Mouse (Mus musculus) midbrain, embryonic 11.5 days (tissue): ENCODE measurements at regions not wholly inside any gene's neighbourhood (a gene's known extent, or its start where the extent isn't known, plus 50 kb on each side); places are given as distances from the start of the nearest gene placed in this dataset.

ENCODE experiments used
- ATAC-seq: fragments of 200-750 bp; cut with Nextera tagmentation; 2 replicates; pipeline ENCODE4 v1.8.0; 2017; ENCODE audit warnings: moderate TSS enrichment, moderate library complexity; ENCODE audit not compliant: low FRiP score
- DNase-seq: peaks from one replicate; pipeline ENCODE4 v3.0.0; 2015; ENCODE audit warnings: low spot score; ENCODE audit errors: missing footprints
- H3K27ac ChIP-seq: fragments of 300-500 bp; sonication (generic); 2 replicates; pipeline ENCODE4 v1.5.1; 2014; ENCODE audit warnings: low read depth, low read length
- H3K27me3 ChIP-seq: fragments of 300-500 bp; sonication (generic); 2 replicates; pipeline ENCODE4 v1.6.1; 2014; ENCODE audit warnings: mild to moderate bottlenecking, low read length, moderate library complexity, mixed read lengths; ENCODE audit not compliant: control insufficient read depth, insufficient read depth
- H3K36me3 ChIP-seq: fragments of 300-500 bp; sonication (generic); 2 replicates; pipeline ENCODE4 v1.6.1; 2014; ENCODE audit warnings: mild to moderate bottlenecking, low read length, moderate library complexity, mixed read lengths; ENCODE audit not compliant: control insufficient read depth, insufficient read depth
- H3K4me1 ChIP-seq: fragments of 300-500 bp; sonication (generic); 2 replicates; pipeline ENCODE4 v1.6.1; 2014; ENCODE audit warnings: low read length; ENCODE audit not compliant: control insufficient read depth, insufficient read depth
- H3K4me2 ChIP-seq: fragments of 300-500 bp; sonication (generic); 2 replicates; pipeline ENCODE4 v1.6.1; 2014; ENCODE audit warnings: mild to moderate bottlenecking, moderate library complexity
- H3K4me3 ChIP-seq: fragments of 300-500 bp; sonication (generic); 2 replicates; pipeline ENCODE4 v1.5.1; 2014; ENCODE audit warnings: low read depth, low read length
- H3K9ac ChIP-seq: fragments of 300-500 bp; sonication (generic); 2 replicates; pipeline ENCODE4 v1.6.1; 2014; ENCODE audit warnings: low read length
- H3K9me3 ChIP-seq: fragments of 300-500 bp; sonication (generic); 2 replicates; pipeline ENCODE4 v1.6.1; 2016; ENCODE audit warnings: low read length; ENCODE audit not compliant: control insufficient read depth
- WGBS: fragments of 180-500 bp; shearing (Covaris S2); extraction: QIAGEN DNeasy Blood & Tissue Kit; methylation state at CpG from one replicate; pipeline ENCODE4 v1.1.7; 2014; 5-methylcytosine and 5-hydroxymethylcytosine counted together

DNA sequence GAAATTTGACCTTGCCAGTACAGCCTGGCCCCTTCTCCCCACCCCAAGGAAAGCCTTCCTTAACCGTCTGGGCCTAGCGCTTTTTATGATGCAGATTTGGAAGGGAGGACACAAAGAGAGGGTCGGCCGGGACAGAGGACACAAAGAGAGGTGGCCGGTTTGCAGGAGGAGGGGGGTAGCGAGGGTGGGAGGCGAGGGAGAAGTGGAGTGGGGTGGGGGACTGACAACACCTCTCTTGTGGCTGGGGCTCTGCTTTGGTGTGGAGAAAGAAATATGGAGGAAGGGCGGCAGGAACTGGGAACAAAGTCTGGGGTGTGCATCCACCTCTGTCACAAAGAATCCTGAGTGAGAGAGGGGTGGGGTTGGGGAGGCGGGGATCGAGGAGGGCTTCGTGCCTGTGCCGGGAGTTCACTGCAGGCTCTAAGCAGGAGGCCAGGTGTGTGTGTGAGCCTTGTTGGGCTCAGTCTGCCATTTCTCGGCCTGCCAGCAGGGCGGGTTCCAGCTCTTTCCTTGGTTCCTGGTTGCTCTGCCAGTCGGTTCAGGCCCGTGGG lies 330.4 kb upstream of the Dio3 start:
- H3K9me3 ChIP-seq: 0 out of 2 replicates have a peak, but pooled peaks cover 4% of the 10 kb centered on the region
- peak overlapping the region; percentile 59 for H3K9ac ChIP-seq
- H3K4me2 ChIP-seq: peak overlapping the region; percentile 13; the same call in 1 of the 2 replicates
- H3K27me3 ChIP-seq: no peaks in the 10 kb centered on the region
- peak overlapping the region; percentile 95 for H3K27ac ChIP-seq
- peak; percentile 95 for DNase-seq
- peak; percentile 92 for ATAC-seq
- peaks cover 52% of the 10 kb centered on the region for H3K4me1 ChIP-seq
- 4% methylated on average over 16 of the region's 16 CpGs for WGBS
- no peaks in the 10 kb centered on the region for H3K36me3 ChIP-seq
- no peak overlapping the region for H3K4me3 ChIP-seq

DNA sequence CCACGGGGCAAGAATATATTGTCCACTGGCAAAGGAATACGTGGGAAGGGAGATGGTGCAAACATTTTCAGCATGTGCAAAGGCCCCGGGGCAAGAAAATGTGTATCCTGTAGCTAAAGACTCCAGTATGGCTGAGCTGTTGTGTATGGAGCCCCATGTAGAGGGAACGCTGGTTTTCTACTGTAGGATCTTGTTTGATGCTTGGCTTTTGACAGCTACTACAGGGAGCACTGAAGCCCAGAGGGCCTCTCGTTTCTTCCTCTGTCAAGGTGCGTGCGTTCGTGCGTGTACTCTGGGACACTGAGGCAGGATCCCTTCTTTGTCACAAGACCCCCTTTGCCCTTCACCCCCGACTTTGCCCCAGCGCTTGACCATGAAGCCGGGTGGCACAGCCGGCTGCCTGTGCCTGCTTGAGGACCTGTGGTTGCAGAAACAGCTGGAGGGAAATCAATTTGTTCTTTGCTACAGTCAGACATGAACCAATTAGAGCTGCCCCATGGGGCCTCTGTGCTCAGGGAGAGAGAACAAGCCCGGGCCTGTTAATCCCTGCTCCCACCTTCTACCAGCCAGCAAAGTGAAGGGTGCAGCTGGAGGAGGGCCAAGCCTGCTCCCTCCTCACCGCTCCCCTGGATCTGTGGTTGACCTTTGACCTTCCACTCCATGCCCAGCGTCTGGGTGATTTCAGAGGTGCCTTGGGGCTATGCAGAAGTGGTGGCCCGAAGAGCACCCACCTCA lies 329.5 kb upstream of the Dio3 start:
- Histone ChIP-seq H3K9ac (peak overlapping the region; percentile 59; the same call in 1 of the 2 replicates), H3K4me1 (peaks cover 52% of the 10 kb centered on the region), H3K9me3 (no peaks in the 10 kb centered on the region), H3K36me3 (no peaks in the 10 kb centered on the region), H3K27ac (peak overlapping the region; percentile 95), H3K4me3 (no peak overlapping the region), H3K4me2 (no peak overlapping the region; the same call in 1 of the 2 replicates), H3K27me3 (no peaks in the 10 kb centered on the region)
- 50% methylated on average over 17 of the region's 17 CpGs for WGBS
- ATAC-seq (no peak), DNase-seq (peak; percentile 92)

- no peak for ATAC-seq
- DNase-seq: peak; percentile 87
- Histone ChIP-seq H3K36me3 (no peaks in the 10 kb centered on the region), H3K4me1 (peaks cover 50% of the 10 kb centered on the region), H3K27ac (no peak overlapping the region), H3K4me2 (no peak overlapping the region), H3K27me3 (no peaks in the 10 kb centered on the region), H3K9ac (no peak overlapping the region), H3K4me3 (no peak overlapping the region), H3K9me3 (no peaks in the 10 kb centered on the region)
- WGBS: 39% methylated on average over 6 of the region's 6 CpGs
Observed at GRCm38 (mm10) chr12:109950632-109951031, 328.2 kb upstream of the Dio3 start.

DNA sequence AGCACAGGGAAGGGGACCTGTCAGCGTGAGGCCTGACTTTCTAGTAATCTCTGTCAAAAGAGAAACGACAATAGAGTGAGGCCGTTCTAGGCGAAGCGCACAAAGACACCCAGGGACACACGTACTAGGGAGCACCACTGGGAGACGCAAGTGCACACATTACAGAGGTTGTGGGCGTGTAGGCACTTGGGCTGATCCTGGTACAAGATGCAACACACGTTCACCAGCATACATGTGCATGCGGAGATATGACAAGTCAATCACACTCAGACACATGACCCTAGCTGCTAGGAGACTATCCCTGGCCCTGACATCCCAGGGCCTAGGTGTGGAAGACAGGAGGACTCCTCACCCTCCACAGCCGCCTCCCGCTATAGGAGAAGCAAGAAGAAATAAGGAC lies 327.4 kb upstream of the Dio3 start:
- DNase-seq (peak; percentile 89), ATAC-seq (no peak)
- no peaks in the 10 kb centered on the region for H3K36me3 ChIP-seq
- H3K4me2 ChIP-seq: no peak overlapping the region
- no peaks in the 10 kb centered on the region for H3K9me3 ChIP-seq
- no peak overlapping the region for H3K4me3 ChIP-seq
- no peak overlapping the region for H3K27ac ChIP-seq
- H3K9ac ChIP-seq: no peak overlapping the region; the same call in 1 of the 2 replicates
- 79% methylated on average over 12 of the region's 12 CpGs for WGBS
- no peaks in the 10 kb centered on the region for H3K27me3 ChIP-seq
- H3K4me1 ChIP-seq: peaks cover 46% of the 10 kb centered on the region

- Histone ChIP-seq H3K4me3 (no peak overlapping the region), H3K4me2 (no peak overlapping the region), H3K9me3 (no peaks in the 10 kb centered on the region), H3K4me1 (peaks cover 41% of the 10 kb centered on the region), H3K27me3 (no peaks in the 10 kb centered on the region), H3K27ac (no peak overlapping the region), H3K36me3 (no peaks in the 10 kb centered on the region), H3K9ac (no peak overlapping the region)
- DNase-seq (no peak), ATAC-seq (no peak)
- 91% methylated on average over 10 of the region's 10 CpGs for WGBS
Observed at GRCm38 (mm10) chr12:109951884-109952456, 326.9 kb upstream of the Dio3 start.

DNA sequence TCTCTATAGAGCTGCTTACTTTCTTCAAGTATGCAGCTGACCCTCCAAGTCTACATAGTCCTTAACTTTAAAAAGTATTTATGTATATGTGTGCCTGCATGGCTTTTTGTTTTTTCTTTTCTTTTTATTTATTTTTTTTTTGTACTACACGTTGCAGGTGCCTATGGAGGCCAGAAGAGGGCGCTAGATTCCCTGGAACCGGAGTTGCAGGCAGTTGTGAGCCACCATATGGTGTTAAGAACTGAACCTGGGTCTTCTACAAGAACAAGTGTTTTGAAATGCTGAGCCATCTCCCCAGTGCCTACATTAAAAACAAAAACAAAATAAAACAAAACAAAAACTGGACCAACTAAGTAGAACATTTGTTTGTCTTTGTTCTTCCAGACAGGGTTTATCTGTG lies 325.9 kb upstream of the Dio3 start:
- H3K9ac ChIP-seq: no peak overlapping the region
- DNase-seq (no peak), ATAC-seq (no peak)
- no peak overlapping the region for H3K4me2 ChIP-seq
- H3K27me3 ChIP-seq: no peaks in the 10 kb centered on the region
- peaks cover 31% of the 10 kb centered on the region for H3K4me1 ChIP-seq
- no peaks in the 10 kb centered on the region for H3K36me3 ChIP-seq
- no peak overlapping the region for H3K27ac ChIP-seq
- WGBS: 59% methylated on average over 3 of the region's 3 CpGs
- H3K4me3 ChIP-seq: no peak overlapping the region
- H3K9me3 ChIP-seq: no peaks in the 10 kb centered on the region

DNA sequence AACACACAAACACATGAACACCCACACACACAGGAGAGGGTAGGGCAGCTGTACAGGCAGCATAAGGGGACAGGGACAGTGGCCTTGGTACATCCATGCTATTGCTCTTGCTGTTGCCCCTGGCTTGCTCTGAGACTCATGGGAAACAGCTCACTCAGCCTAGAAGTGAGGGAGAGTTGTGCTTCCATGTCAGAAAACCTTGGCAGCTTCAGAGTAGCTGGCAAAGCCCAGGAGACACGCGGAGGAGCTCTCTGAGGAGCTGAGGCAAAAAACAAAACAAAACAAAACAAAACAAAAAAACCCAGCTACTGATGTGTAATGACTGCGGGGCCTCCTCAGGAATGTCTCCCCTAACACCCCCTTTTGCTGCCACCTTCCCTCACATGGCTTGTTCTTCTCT lies 321.6 kb upstream of the Dio3 start:
- Histone ChIP-seq H3K4me3 (no peak overlapping the region), H3K4me2 (no peak overlapping the region), H3K9ac (no peak overlapping the region), H3K27ac (no peak overlapping the region), H3K9me3 (no peaks in the 10 kb centered on the region), H3K36me3 (no peaks in the 10 kb centered on the region), H3K27me3 (no peaks in the 10 kb centered on the region), H3K4me1 (no peaks in the 10 kb centered on the region)
- 81% methylated on average over 3 of the region's 3 CpGs for WGBS
- DNase-seq: no peak
- no peak for ATAC-seq

DNA sequence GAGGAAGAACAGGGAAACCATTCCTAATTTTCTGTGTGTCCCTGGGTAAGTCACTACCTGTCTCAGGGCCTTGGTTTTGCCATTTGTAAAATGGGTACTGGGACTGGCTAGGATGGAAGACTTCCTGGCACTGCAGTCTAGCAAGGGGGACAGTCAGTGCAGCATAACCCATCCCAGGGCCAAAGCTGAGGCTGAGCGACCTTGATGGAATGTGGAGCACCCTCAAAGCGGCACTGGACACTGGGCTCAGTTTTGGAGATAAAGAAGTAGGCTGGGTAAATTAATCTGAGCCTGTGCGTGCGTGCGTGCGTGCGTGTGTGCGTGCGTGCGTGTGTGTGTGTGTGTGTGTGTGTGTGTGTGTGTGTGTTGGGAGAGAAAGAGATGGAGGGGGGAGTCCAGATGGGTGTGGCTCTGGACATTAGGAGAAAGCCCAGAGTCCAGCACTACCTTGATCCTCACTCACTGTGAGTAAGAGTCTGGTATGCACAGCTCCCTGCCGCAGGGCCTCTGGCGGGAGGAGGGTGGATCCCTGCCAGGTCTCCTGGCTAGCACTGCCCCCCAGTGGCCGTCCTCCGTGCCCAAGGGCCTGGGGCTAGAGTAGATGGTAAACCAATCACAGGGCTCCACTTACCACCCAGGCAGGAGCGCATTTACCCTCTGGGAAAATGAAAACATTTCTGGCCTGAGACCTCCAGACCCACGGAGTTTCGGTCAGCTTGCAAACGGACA lies 320.3 kb upstream of the Dio3 start:
- 43% methylated on average over 18 of the region's 18 CpGs for WGBS
- Histone ChIP-seq H3K36me3 (no peaks in the 10 kb centered on the region), H3K4me1 (no peaks in the 10 kb centered on the region), H3K4me2 (no peak overlapping the region), H3K9ac (no peak overlapping the region), H3K27me3 (no peaks in the 10 kb centered on the region), H3K27ac (no peak overlapping the region), H3K4me3 (no peak overlapping the region), H3K9me3 (no peaks in the 10 kb centered on the region)
- ATAC-seq (peak; percentile 95), DNase-seq (peak; percentile 98)

DNA sequence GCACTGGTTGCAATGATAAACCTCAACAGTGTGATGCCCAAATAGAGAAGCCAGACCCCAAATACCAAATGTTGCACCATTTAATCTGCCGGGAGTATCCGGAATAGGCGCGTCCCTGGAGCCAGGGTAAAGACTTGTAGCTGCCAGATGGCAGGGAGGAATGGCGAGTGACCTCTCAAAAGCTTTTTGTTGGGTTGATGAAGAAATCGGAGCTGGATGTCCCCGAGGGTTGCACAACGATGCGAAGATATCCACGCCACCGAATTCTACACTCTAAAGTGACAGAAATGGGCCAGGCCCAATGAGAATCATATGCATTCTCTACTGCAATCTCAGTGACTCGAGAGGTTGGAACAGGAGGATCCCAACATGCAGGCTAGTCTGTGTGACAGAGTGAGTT lies 312.1 kb upstream of the Dio3 start:
- no peak for DNase-seq
- no peak overlapping the region for H3K4me2 ChIP-seq
- H3K9ac ChIP-seq: no peak overlapping the region
- H3K27me3 ChIP-seq: no peaks in the 10 kb centered on the region
- no peaks in the 10 kb centered on the region for H3K4me1 ChIP-seq
- H3K9me3 ChIP-seq: no peaks in the 10 kb centered on the region
- H3K36me3 ChIP-seq: no peaks in the 10 kb centered on the region
- ATAC-seq: no peak
- H3K4me3 ChIP-seq: no peak overlapping the region
- WGBS: 89% methylated on average over 12 of the region's 12 CpGs
- H3K27ac ChIP-seq: no peak overlapping the region
